Mouse (Mus musculus): ENCODE results near the gene Ubtf.
"Not testable (repeated sequence)": the region's sequence is repeated elsewhere in the genome, so short reads cannot be mapped to it uniquely, and the experiment has no call there.

The Ubtf gene

GRCm38 (mm10) chr11:102319410-102319792 lies at the start of gene Ubtf:
Gene Ubtf, minus strand, starts transcription at chr11:102319742.
- DNase-seq (ENCODE audit: low read depth in 1 of 2, low spot score in 2 of 2) = peak in 1 of 2 experiments; percentile 47

GRCm38 (mm10) chr11:102369263-102369662 lies 49.7 kb upstream of the Ubtf start:
- no peak for DNase-seq (ENCODE audit: low read depth in 1 of 2, low spot score in 2 of 2)

GRCm38 (mm10) chr11:102368347-102368746 lies 48.8 kb upstream of the Ubtf start:
- DNase-seq (ENCODE audit: low read depth in 1 of 2, low spot score in 2 of 2) = no peak

- DNase-seq (ENCODE audit: low read depth in 1 of 2, low spot score in 2 of 2) = no peak
Observed at GRCm38 (mm10) chr11:102367504-102368280, 48.1 kb upstream of the Ubtf start.

GRCm38 (mm10) chr11:102366103-102366502 lies 46.6 kb upstream of the Ubtf start, which contains the start of gene Slc4a1:
Gene Slc4a1, minus strand, starts transcription at chr11:102366203.
- not testable (repeated sequence) for DNase-seq (ENCODE audit: low read depth in 1 of 2, low spot score in 2 of 2)

GRCm38 (mm10) chr11:102365699-102366098 lies 46.2 kb upstream of the Ubtf start:
- no peak for DNase-seq (ENCODE audit: low read depth in 1 of 2, low spot score in 2 of 2)

- DNase-seq (ENCODE audit: low read depth in 1 of 2, low spot score in 2 of 2) = no peak
Observed at GRCm38 (mm10) chr11:102364570-102365371, 45.2 kb upstream of the Ubtf start.

- no peak for DNase-seq (ENCODE audit: low read depth in 1 of 2, low spot score in 2 of 2)
Observed at GRCm38 (mm10) chr11:102363623-102364022, 44.1 kb upstream of the Ubtf start.

GRCm38 (mm10) chr11:102361776-102362495 lies 42.4 kb upstream of the Ubtf start:
- no peak for DNase-seq (ENCODE audit: low read depth in 1 of 2, low spot score in 2 of 2)

GRCm38 (mm10) chr11:102358365-102358764 lies 38.8 kb upstream of the Ubtf start:
- no peak for DNase-seq (ENCODE audit: low read depth in 1 of 2, low spot score in 2 of 2)

GRCm38 (mm10) chr11:102356636-102357350 lies 37.3 kb upstream of the Ubtf start:
- DNase-seq (ENCODE audit: low read depth in 1 of 2, low spot score in 2 of 2) = no peak

- no peak for DNase-seq (ENCODE audit: low read depth in 1 of 2, low spot score in 2 of 2)
Observed at GRCm38 (mm10) chr11:102356190-102356589, 36.6 kb upstream of the Ubtf start.

- no peak for DNase-seq (ENCODE audit: low read depth in 1 of 2, low spot score in 2 of 2)
Observed at GRCm38 (mm10) chr11:102355501-102355900, 36.0 kb upstream of the Ubtf start.

GRCm38 (mm10) chr11:102353021-102353431 lies 33.5 kb upstream of the Ubtf start:
- DNase-seq (ENCODE audit: low read depth in 1 of 2, low spot score in 2 of 2) = no peak

GRCm38 (mm10) chr11:102352378-102352777 lies 32.8 kb upstream of the Ubtf start:
- DNase-seq (ENCODE audit: low read depth in 1 of 2, low spot score in 2 of 2) = no peak

GRCm38 (mm10) chr11:102350981-102351523 lies 31.5 kb upstream of the Ubtf start:
- DNase-seq (ENCODE audit: low read depth in 1 of 2, low spot score in 2 of 2) = no peak

- no peak for DNase-seq (ENCODE audit: low read depth in 1 of 2, low spot score in 2 of 2)
Observed at GRCm38 (mm10) chr11:102350416-102350815, 30.9 kb upstream of the Ubtf start.

- no peak for DNase-seq (ENCODE audit: low read depth in 1 of 2, low spot score in 2 of 2)
Observed at GRCm38 (mm10) chr11:102349189-102349954, 29.8 kb upstream of the Ubtf start.

GRCm38 (mm10) chr11:102348771-102349170 lies 29.2 kb upstream of the Ubtf start:
- DNase-seq (ENCODE audit: low read depth in 1 of 2, low spot score in 2 of 2) = no peak

- no peak for DNase-seq (ENCODE audit: low read depth in 1 of 2, low spot score in 2 of 2)
Observed at GRCm38 (mm10) chr11:102348101-102348585, 28.6 kb upstream of the Ubtf start.
